24 mouse cellular contexts compared by ENCODE assay signal in the genomic region with DNA sequence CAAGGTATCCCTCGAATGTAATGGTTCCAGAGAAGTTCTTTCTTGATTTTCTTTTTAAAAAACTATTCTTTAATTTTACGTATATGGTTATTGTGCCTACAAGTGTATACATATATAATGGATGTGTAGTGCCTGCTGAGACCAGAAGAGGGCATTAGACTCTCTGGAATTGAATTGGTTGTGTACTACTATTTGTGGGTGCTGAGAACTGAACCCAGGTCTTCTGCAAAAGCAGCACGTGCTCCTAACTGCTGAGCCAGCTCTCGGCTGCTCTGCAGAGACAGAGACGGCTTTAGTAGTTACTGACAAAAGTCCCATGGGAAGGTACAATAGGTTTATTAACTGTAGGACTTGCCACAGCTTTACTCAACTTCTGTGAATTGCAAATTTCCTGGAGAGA. TPM values are rescaled to one million over a fixed set of nuclear protein-coding genes. Genes with fewer than 3 reads are reported as not detected.
DNase-seq lines count a peak whose midpoint lies in the region; ATAC-seq and TF ChIP-seq lines count a peak whose summit lies in the region.
"Had no signal": no experiment of that assay in that cellular context is flagged by ENCODE, and none has a peak within 500 bp of the region (broad histone marks: within the 10 kb centered on the region; RNA-seq: fewer than 3 reads in every experiment).

No protein-coding gene starts in this region.

- no peak overlapping the region for H3K4me2 ChIP-seq in forebrain, postnatal 0 days (ENCODE audit: low read depth)
- no peak overlapping the region for H3K4me2 ChIP-seq in forebrain, embryonic 12.5 days
- no peak overlapping the region for H3K4me2 ChIP-seq in midbrain, postnatal 0 days (ENCODE audit: low read depth, low read length, poor library complexity, severe bottlenecking)
- no peak overlapping the region for H3K4me2 ChIP-seq in midbrain, embryonic 16.5 days (ENCODE audit: low read length)
- H3K4me2 ChIP-seq in stomach, postnatal 0 days (replicated peaks; ENCODE audit: low read depth) = no peak overlapping the region
- H3K4me2 ChIP-seq: heart, embryonic 15.5 days; midbrain, embryonic 13.5 days; neural tube, embryonic 12.5 days had no signal

- H3K36me3 ChIP-seq in forebrain, postnatal 0 days (ENCODE audit: insufficient read depth) = peaks cover 8% of the 10 kb centered on the region
- H3K36me3 ChIP-seq in forebrain, embryonic 12.5 days (replicated peaks) = peaks cover 16% of the 10 kb centered on the region
- no peaks in the 10 kb centered on the region for H3K36me3 ChIP-seq in midbrain, postnatal 0 days (ENCODE audit: insufficient read depth, low read length)
- H3K36me3 ChIP-seq in midbrain, embryonic 16.5 days (ENCODE audit: control insufficient read depth, insufficient read depth, low read length) = peaks cover 2% of the 10 kb centered on the region; the same call in 1 of the 2 replicates
- H3K36me3 ChIP-seq in stomach, postnatal 0 days (ENCODE audit: control insufficient read depth, insufficient read depth, low read length) = no peaks in the 10 kb centered on the region

- ATAC-seq in forebrain, postnatal 0 days = no peak
- no peak for ATAC-seq in forebrain, embryonic 12.5 days (ENCODE audit: low FRiP score)
- ATAC-seq in midbrain, postnatal 0 days (ENCODE audit: low FRiP score) = no peak
- ATAC-seq in midbrain, embryonic 16.5 days = no peak
- ATAC-seq in stomach, postnatal 0 days (ENCODE audit: low FRiP score, low TSS enrichment) = no peak
- ATAC-seq: CD4-positive, CD25-positive, alpha-beta regulatory T cell, adult 4 months; forebrain, embryonic 14.5 days; hindbrain, embryonic 16.5 days; midbrain, embryonic 13.5 days had no signal

- TF ChIP-seq EP300 in stomach, postnatal 0 days (optimal IDR thresholded peaks at IDR 0.05) = no peak

- no peak overlapping the region for H3K9ac ChIP-seq in forebrain, postnatal 0 days
- no peak overlapping the region for H3K9ac ChIP-seq in forebrain, embryonic 12.5 days
- H3K9ac ChIP-seq in midbrain, postnatal 0 days (replicated peaks; ENCODE audit: low read length, poor library complexity, severe bottlenecking) = no peak overlapping the region
- no peak overlapping the region for H3K9ac ChIP-seq in midbrain, embryonic 16.5 days (ENCODE audit: low read depth, low read length)
- no peak overlapping the region for H3K9ac ChIP-seq in stomach, postnatal 0 days (ENCODE audit: low read length)
- H3K9ac ChIP-seq: heart, embryonic 15.5 days; midbrain, embryonic 13.5 days; neural tube, embryonic 12.5 days had no signal

- no peaks in the 10 kb centered on the region for H3K9me3 ChIP-seq in forebrain, postnatal 0 days (ENCODE audit: low read length)
- H3K9me3 ChIP-seq in forebrain, embryonic 12.5 days = no peaks in the 10 kb centered on the region
- H3K9me3 ChIP-seq in midbrain, postnatal 0 days (ENCODE audit: low read length) = no peaks in the 10 kb centered on the region
- H3K9me3 ChIP-seq in midbrain, embryonic 16.5 days (replicated peaks; ENCODE audit: control insufficient read depth, low read length, poor library complexity, severe bottlenecking) = no peaks in the 10 kb centered on the region
- H3K9me3 ChIP-seq in stomach, postnatal 0 days (ENCODE audit: control insufficient read depth, low read length) = no peaks in the 10 kb centered on the region
- H3K9me3 ChIP-seq: heart, embryonic 15.5 days; midbrain, embryonic 13.5 days; neural tube, embryonic 12.5 days had no signal

- no peak overlapping the region for H3K4me3 ChIP-seq in forebrain, postnatal 0 days (ENCODE audit: low read depth, low read length)
- no peak overlapping the region for H3K4me3 ChIP-seq in forebrain, embryonic 12.5 days (replicated peaks)
- no peak overlapping the region for H3K4me3 ChIP-seq in layer of hippocampus, adult 2 months
- no peak overlapping the region for H3K4me3 ChIP-seq in midbrain, postnatal 0 days (ENCODE audit: low read depth, low read length)
- no peak overlapping the region for H3K4me3 ChIP-seq in midbrain, embryonic 16.5 days (ENCODE audit: low read depth, low read length)
- no peak overlapping the region for H3K4me3 ChIP-seq in stomach, postnatal 0 days (ENCODE audit: low read depth, low read length)
- H3K4me3 ChIP-seq: heart, embryonic 15.5 days; midbrain, embryonic 13.5 days; neural tube, embryonic 12.5 days had no signal

- H3K27me3 ChIP-seq in forebrain, postnatal 0 days (ENCODE audit: insufficient read depth, low read length) = no peaks in the 10 kb centered on the region
- no peaks in the 10 kb centered on the region for H3K27me3 ChIP-seq in forebrain, embryonic 12.5 days
- H3K27me3 ChIP-seq in midbrain, postnatal 0 days (ENCODE audit: insufficient read depth, low read length) = no peaks in the 10 kb centered on the region
- no peaks in the 10 kb centered on the region for H3K27me3 ChIP-seq in midbrain, embryonic 16.5 days (ENCODE audit: control insufficient read depth, insufficient read depth, low read depth, low read length)
- H3K27me3 ChIP-seq in stomach, postnatal 0 days (ENCODE audit: control insufficient read depth, insufficient read depth, low read length) = no peaks in the 10 kb centered on the region
- H3K27me3 ChIP-seq: heart, embryonic 15.5 days; midbrain, embryonic 13.5 days; neural tube, embryonic 12.5 days had no signal

- no peak for DNase-seq in forebrain, postnatal 0 days
- DNase-seq in layer of hippocampus, adult 2 months (ENCODE audit: low spot score in 2 of 2) = no peak
- no peak for DNase-seq in layer of hippocampus, adult 11-12 months (ENCODE audit: low spot score)
- DNase-seq in midbrain, postnatal 0 days (ENCODE audit: low spot score) = no peak
- no peak for DNase-seq in stomach, postnatal 0 days (ENCODE audit: low spot score)
- DNase-seq in urinary bladder, postnatal 25 days (ENCODE audit: low spot score) = no peak
- DNase-seq: adrenal gland, postnatal 25 days; cerebellum, adult 8-10 months; cerebellum, postnatal 36 days; embryo, embryonic 11 days; heart, postnatal 4 days; kidney, adult 11 months; kidney, postnatal 10 days; lung, postnatal 10 days; right cerebral cortex, postnatal 14 days; thymus, postnatal 14 days had no signal

- no peak overlapping the region for H3K27ac ChIP-seq in forebrain, postnatal 0 days (ENCODE audit: low read depth, low read length)
- H3K27ac ChIP-seq in forebrain, embryonic 12.5 days = no peak overlapping the region
- H3K27ac ChIP-seq in layer of hippocampus, adult 2 months = no peak overlapping the region
- H3K27ac ChIP-seq in midbrain, postnatal 0 days (ENCODE audit: low read depth, low read length) = no peak overlapping the region
- no peak overlapping the region for H3K27ac ChIP-seq in midbrain, embryonic 16.5 days (ENCODE audit: low read length)
- no peak overlapping the region for H3K27ac ChIP-seq in stomach, postnatal 0 days (replicated peaks)
- H3K27ac ChIP-seq: heart, embryonic 15.5 days; midbrain, embryonic 13.5 days; neural tube, embryonic 12.5 days had no signal

- 93% methylated on average over 5 of the region's 5 CpGs for WGBS in forebrain, postnatal 0 days
- WGBS in forebrain, embryonic 12.5 days = 96% methylated on average over 5 of the region's 5 CpGs
- 91% methylated on average over 5 of the region's 5 CpGs for WGBS in midbrain, postnatal 0 days
- 91% methylated on average over 5 of the region's 5 CpGs for WGBS in midbrain, embryonic 16.5 days
- WGBS in stomach, postnatal 0 days = 91% methylated on average over 5 of the region's 5 CpGs

- H3K4me1 ChIP-seq in forebrain, postnatal 0 days (ENCODE audit: insufficient read depth) = peaks cover 16% of the 10 kb centered on the region
- peaks cover 16% of the 10 kb centered on the region for H3K4me1 ChIP-seq in forebrain, embryonic 12.5 days
- H3K4me1 ChIP-seq in midbrain, postnatal 0 days (ENCODE audit: insufficient read depth, low read length) = peaks cover 10% of the 10 kb centered on the region
- peaks cover 20% of the 10 kb centered on the region for H3K4me1 ChIP-seq in midbrain, embryonic 16.5 days (ENCODE audit: control insufficient read depth, insufficient read depth, low read length)
- no peaks in the 10 kb centered on the region for H3K4me1 ChIP-seq in stomach, postnatal 0 days (replicated peaks; ENCODE audit: control insufficient read depth, insufficient read depth)

- TF ChIP-seq CTCF in forebrain, postnatal 0 days (IDR thresholded peaks at IDR 0.05; ENCODE audit: low read depth) = 0 out of 2 replicates have a peak, but pooled peaks have one; percentile 8
- TF ChIP-seq CTCF in layer of hippocampus, adult 2 months (conservative IDR thresholded peaks at IDR 0.05) = peak; percentile 46
- 0 out of 2 replicates have a peak, but pooled peaks have one; percentile 14 for TF ChIP-seq CTCF in midbrain, postnatal 0 days (IDR thresholded peaks at IDR 0.05)
- TF ChIP-seq CTCF in stomach, postnatal 0 days (IDR thresholded peaks at IDR 0.05; ENCODE audit: low read depth) = peak; percentile 27; the same call in 1 of the 2 replicates

RNA-seq across cellular contexts. Expression of a gene that starts 5.4 kb away (rescaled TPM):
- total RNA-seq in forebrain, postnatal 0 days (2014; rRNA removed) = 88.7 and 89.8 TPM in 2 replicates
- polyA plus RNA-seq in forebrain, postnatal 0 days (2015; fragmentation: Nextera tagmentation; extraction: Ambion mirVana) = 90.9 and 93.4 TPM in 2 replicates
- polyA plus RNA-seq in forebrain, embryonic 12.5 days (2016; fragmentation: Nextera tagmentation; extraction: Ambion mirVana) = 139 and 146 TPM in 2 replicates
- 100 to 1,000 TPM; 123 to 136 TPM for total RNA-seq in layer of hippocampus, adult 2 months (2021)
- total RNA-seq in midbrain, postnatal 0 days (2014; rRNA removed) = 79.5 and 90.1 TPM in 2 replicates
- polyA plus RNA-seq in midbrain, postnatal 0 days (2015; fragmentation: Nextera tagmentation; extraction: Ambion mirVana) = 71.6 and 75.0 TPM in 2 replicates
- polyA plus RNA-seq in midbrain, embryonic 16.5 days (2015; fragmentation: Nextera tagmentation; extraction: Ambion mirVana) = 105 and 118 TPM in 2 replicates
- 63.5 and 68.8 TPM in 2 replicates for polyA plus RNA-seq in stomach, postnatal 0 days (2015; fragmentation: Nextera tagmentation; extraction: Ambion mirVana)

RNA-seq across cellular contexts. Expression of a gene that starts 34.2 kb away (rescaled TPM):
- 17.5 and 21.0 TPM in 2 replicates for total RNA-seq in forebrain, postnatal 0 days (2014; rRNA removed)
- 6.5 and 8.2 TPM in 2 replicates for polyA plus RNA-seq in forebrain, postnatal 0 days (2015; fragmentation: Nextera tagmentation; extraction: Ambion mirVana)
- polyA plus RNA-seq in forebrain, embryonic 12.5 days (2016; fragmentation: Nextera tagmentation; extraction: Ambion mirVana) = 12.1 and 13.9 TPM in 2 replicates
- 10 to 100 TPM; 16.5 to 19.9 TPM for total RNA-seq in layer of hippocampus, adult 2 months (2021)
- 19.3 and 22.8 TPM in 2 replicates for total RNA-seq in midbrain, postnatal 0 days (2014; rRNA removed)
- polyA plus RNA-seq in midbrain, postnatal 0 days (2015; fragmentation: Nextera tagmentation; extraction: Ambion mirVana) = 7.7 and 7.8 TPM in 2 replicates
- polyA plus RNA-seq in midbrain, embryonic 16.5 days (2015; fragmentation: Nextera tagmentation; extraction: Ambion mirVana) = 10.3 and 10.8 TPM in 2 replicates
- 41.8 and 41.9 TPM in 2 replicates for polyA plus RNA-seq in stomach, postnatal 0 days (2015; fragmentation: Nextera tagmentation; extraction: Ambion mirVana)

RNA-seq across cellular contexts. Expression of a gene that starts 48.2 kb away (rescaled TPM):
- 309 and 330 TPM in 2 replicates for total RNA-seq in forebrain, postnatal 0 days (2014; rRNA removed)
- polyA plus RNA-seq in forebrain, postnatal 0 days (2015; fragmentation: Nextera tagmentation; extraction: Ambion mirVana) = 1,517 and 1,700 TPM in 2 replicates
- polyA plus RNA-seq in forebrain, embryonic 12.5 days (2016; fragmentation: Nextera tagmentation; extraction: Ambion mirVana) = 1,436 and 1,495 TPM in 2 replicates
- total RNA-seq in layer of hippocampus, adult 2 months (2021) = 1,000 to 10,000 TPM; 1,140 to 1,236 TPM
- total RNA-seq in midbrain, postnatal 0 days (2014; rRNA removed) = 341 and 436 TPM in 2 replicates
- 1,643 and 1,657 TPM in 2 replicates for polyA plus RNA-seq in midbrain, postnatal 0 days (2015; fragmentation: Nextera tagmentation; extraction: Ambion mirVana)
- 1,507 and 1,584 TPM in 2 replicates for polyA plus RNA-seq in midbrain, embryonic 16.5 days (2015; fragmentation: Nextera tagmentation; extraction: Ambion mirVana)
- polyA plus RNA-seq in stomach, postnatal 0 days (2015; fragmentation: Nextera tagmentation; extraction: Ambion mirVana) = 401 and 416 TPM in 2 replicates

RNA-seq across cellular contexts. Expression of a gene that starts 53.7 kb away (rescaled TPM):
- 52.4 and 57.4 TPM in 2 replicates for total RNA-seq in forebrain, postnatal 0 days (2014; rRNA removed)
- polyA plus RNA-seq in forebrain, postnatal 0 days (2015; fragmentation: Nextera tagmentation; extraction: Ambion mirVana) = 50.2 and 50.7 TPM in 2 replicates
- polyA plus RNA-seq in forebrain, embryonic 12.5 days (2016; fragmentation: Nextera tagmentation; extraction: Ambion mirVana) = 21.5 and 25.4 TPM in 2 replicates
- total RNA-seq in layer of hippocampus, adult 2 months (2021) = 10 to 100 TPM; 49.4 to 50.4 TPM
- 50.0 and 50.2 TPM in 2 replicates for total RNA-seq in midbrain, postnatal 0 days (2014; rRNA removed)
- polyA plus RNA-seq in midbrain, postnatal 0 days (2015; fragmentation: Nextera tagmentation; extraction: Ambion mirVana) = 43.7 and 49.9 TPM in 2 replicates
- 40.0 and 40.2 TPM in 2 replicates for polyA plus RNA-seq in midbrain, embryonic 16.5 days (2015; fragmentation: Nextera tagmentation; extraction: Ambion mirVana)
- polyA plus RNA-seq in stomach, postnatal 0 days (2015; fragmentation: Nextera tagmentation; extraction: Ambion mirVana) = 19.0 and 22.4 TPM in 2 replicates
